Mouse (Mus musculus): ENCODE measurements around the gene 1700069L16Rik.

DNA sequence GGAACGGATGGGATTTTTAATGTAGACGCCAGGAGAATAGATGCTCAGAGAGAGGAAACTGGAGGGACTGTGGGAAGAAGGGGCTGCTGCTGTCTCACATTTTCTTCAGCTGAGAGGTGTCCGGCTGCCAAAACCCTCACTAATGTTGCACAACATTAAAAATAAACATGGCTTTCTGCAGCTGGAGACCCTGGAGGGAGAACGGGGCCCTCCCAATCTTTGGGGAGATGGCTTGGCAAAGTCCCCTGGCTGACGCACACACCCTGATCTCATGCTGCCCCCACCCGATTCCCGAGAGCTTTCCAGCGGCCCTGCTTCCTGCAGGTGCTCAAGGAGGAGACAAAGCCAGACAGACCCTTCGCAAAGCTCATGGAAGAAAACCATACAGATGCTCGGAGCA lies 63.7 kb downstream of the 1700069L16Rik start:
- TF ChIP-seq POLR2A (IDR thresholded peaks at IDR 0.05; ENCODE audit: insufficient read depth, low read depth, low read length) (no peak), CTCF (IDR thresholded peaks at IDR 0.05) (0 out of 2 replicates have a peak, but pooled peaks have one; percentile 6), EP300 (IDR thresholded peaks at IDR 0.05; ENCODE audit: insufficient read depth, low read depth, low read length) (peak; percentile 58; the same call in 1 of the 2 replicates)
